Mouse (Mus musculus) G1E (cell line): Measurements from ENCODE around the gene Klc2.

Experiments used
- CTCF ChIP-seq: IDR thresholded peaks from 2 replicates; pipeline ENCODE4 v1.5.1; 2012; ENCODE audit warnings: low read depth, low read length, inconsistent platforms, mixed read lengths
- GATA1 ChIP-seq: IDR thresholded peaks from 2 replicates; pipeline ENCODE4 v1.6.1; 2012; ENCODE audit warnings: borderline replicate concordance, low read length, inconsistent platforms, mixed read lengths
- POLR2AphosphoS5 ChIP-seq: IDR thresholded peaks from 2 replicates; pipeline ENCODE4 v1.6.1; 2012; ENCODE audit warnings: low read depth, low read length, inconsistent platforms; ENCODE audit not compliant: insufficient replicate concordance
- TAL1 ChIP-seq: conservative IDR thresholded peaks from 2 replicates; pipeline ENCODE4 v1.6.1; 2012; ENCODE audit warnings: low read depth, low read length, inconsistent platforms, mixed read lengths

DNA sequence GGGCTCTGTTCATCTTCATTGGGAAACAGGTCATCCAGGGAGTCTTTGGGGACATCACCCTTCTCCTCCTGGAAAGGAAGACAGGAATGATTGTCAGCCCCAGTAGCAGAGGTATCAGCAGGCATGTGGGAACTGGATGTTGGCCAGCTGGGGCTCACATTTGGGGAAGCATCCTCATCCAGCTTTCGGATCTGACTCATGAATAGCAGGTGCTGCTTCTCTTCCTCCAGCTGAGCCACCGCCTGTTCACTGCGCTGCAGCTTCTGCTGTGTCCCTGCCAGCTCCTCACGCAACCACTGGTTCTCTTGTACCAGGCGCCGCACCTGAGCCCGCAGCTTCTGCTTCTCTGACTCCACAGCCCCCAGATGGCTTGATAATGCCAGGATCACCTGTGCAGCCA lies 4.6 kb downstream of the Klc2 start:
- TF ChIP-seq CTCF (no peak), TAL1 (no peak), POLR2AphosphoS5 (no peak), GATA1 (no peak)
